In the genomic region with DNA sequence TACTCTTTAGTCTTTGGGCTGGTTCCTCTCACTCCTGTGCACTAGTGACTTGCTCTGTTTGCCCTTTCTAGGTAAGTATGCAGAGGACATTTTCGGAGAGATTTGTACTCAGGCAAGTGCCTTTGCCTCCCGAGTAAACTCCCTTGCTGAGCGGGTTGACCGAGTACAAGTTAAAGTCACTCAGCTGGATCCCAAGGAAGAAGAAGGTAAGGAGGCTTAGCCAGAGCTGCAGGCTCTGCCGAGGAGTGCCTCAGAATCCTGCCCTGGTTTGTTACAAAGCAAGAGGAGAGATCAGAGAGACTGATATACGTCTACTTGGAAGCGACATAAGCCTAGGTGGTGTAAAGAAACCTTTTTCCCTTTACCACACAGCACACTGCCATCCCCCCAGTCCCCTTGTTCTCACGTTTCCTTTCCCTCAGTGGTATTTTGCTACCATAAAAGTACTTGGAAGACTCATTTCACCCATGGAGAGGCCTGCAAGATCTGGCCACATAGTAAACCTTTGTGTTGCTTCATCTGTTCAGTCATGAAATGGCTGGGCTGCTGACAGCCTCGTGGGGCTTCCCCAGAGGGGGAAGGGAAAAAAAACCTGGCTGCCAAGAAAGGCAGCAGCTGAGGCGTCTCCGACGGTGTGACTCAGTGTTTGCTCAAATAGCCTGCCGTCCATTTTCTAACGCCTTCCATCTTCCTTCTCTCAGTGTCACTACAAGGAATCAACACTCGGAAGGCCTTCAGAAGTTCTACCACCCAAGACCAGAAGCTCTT, we compare ENCODE assay signal across 8 mouse cellular contexts. TPM values are rescaled to one million over a fixed set of nuclear protein-coding genes. Genes with fewer than 3 reads are reported as not detected.
DNase-seq lines count a peak whose midpoint lies in the region; ATAC-seq and TF ChIP-seq lines count a peak whose summit lies in the region.

No protein-coding gene starts in this region.

- H3K27me3 ChIP-seq in liver, adult 2 months (ENCODE audit: control insufficient read depth, insufficient read depth, low read length), result no peaks in the 10 kb centered on the region
- no peaks in the 10 kb centered on the region for H3K27me3 ChIP-seq in intestine, embryonic 16.5 days (replicated peaks; ENCODE audit: control insufficient read depth, insufficient read depth, low read length)

- H3K27ac ChIP-seq in liver, adult 2 months (replicated peaks; ENCODE audit: insufficient read depth, low read depth, low read length), result peak overlapping the region; percentile 25
- peak overlapping the region; percentile 87 for H3K27ac ChIP-seq in intestine, embryonic 16.5 days (ENCODE audit: low read length)

- H3K9ac ChIP-seq in liver, adult 2 months (ENCODE audit: low read depth, low read length), result no peak overlapping the region
- no peak overlapping the region for H3K9ac ChIP-seq in intestine, embryonic 16.5 days (ENCODE audit: low read depth, low read length)

- peak; percentile 81 for ATAC-seq in intestine, embryonic 16.5 days
- ATAC-seq in frontal cortex, adult (ENCODE audit: low TSS enrichment), result no peak

- no peak for TF ChIP-seq POLR2A in liver, adult 2 months (IDR thresholded peaks at IDR 0.05; ENCODE audit: extremely low read depth, insufficient read depth, low read length)

- no peak for TF ChIP-seq CTCF in liver, adult 2 months (IDR thresholded peaks at IDR 0.05; ENCODE audit: low read depth, low read length)

- H3K4me1 ChIP-seq in liver, adult 2 months (ENCODE audit: control insufficient read depth, insufficient read depth, low read length), result peaks cover 13% of the 10 kb centered on the region
- peaks cover 25% of the 10 kb centered on the region for H3K4me1 ChIP-seq in intestine, embryonic 16.5 days (ENCODE audit: control insufficient read depth, insufficient read depth, low read length)

- DNase-seq in liver, adult 2 months (ENCODE audit: extremely low read depth, low read depth, low spot score), result no peak
- DNase-seq in liver, result no peak
- peak; percentile 26 for DNase-seq in adrenal gland, postnatal 25 days
- peak; percentile 82 to 88 for DNase-seq in heart, adult 18-20 months
- peak; percentile 73 for DNase-seq in lung, postnatal 25 days (ENCODE audit: low spot score)
- DNase-seq in cerebellum, postnatal 36 days, result no peak

- 0 out of 2 replicates have a peak overlapping the region, but pooled peaks have one; percentile 11 for H3K4me2 ChIP-seq in intestine, embryonic 16.5 days (ENCODE audit: low read depth, low read length)

- peak overlapping the region; percentile 29; the same call in 1 of the 2 replicates for H3K4me3 ChIP-seq in liver, adult 2 months (ENCODE audit: insufficient read depth, low read depth, low read length)
- no peak overlapping the region for H3K4me3 ChIP-seq in intestine, embryonic 16.5 days (ENCODE audit: low read length)

- H3K36me3 ChIP-seq in liver, adult 2 months (ENCODE audit: control insufficient read depth, insufficient read depth, low read length), result peaks cover 22% of the 10 kb centered on the region
- peaks cover 16% of the 10 kb centered on the region for H3K36me3 ChIP-seq in intestine, embryonic 16.5 days (ENCODE audit: control insufficient read depth, insufficient read depth, low read length)

- H3K79me2 ChIP-seq in liver, adult 2 months (ENCODE audit: control insufficient read depth, insufficient read depth, low read length), result peaks cover 9% of the 10 kb centered on the region; the same call in 1 of the 2 replicates

- H3K9me3 ChIP-seq in intestine, embryonic 16.5 days (ENCODE audit: control insufficient read depth, low read length), result no peaks in the 10 kb centered on the region

- 30% methylated on average over 15 of the region's 15 CpGs for WGBS in liver, adult 2 months
- 20% methylated on average over 15 of the region's 15 CpGs for WGBS in intestine, embryonic 16.5 days

RNA-seq across cellular contexts. Expression of a gene that starts 26.8 kb away (rescaled TPM):
- total RNA-seq in liver, adult 2 months (2014; rRNA removed), result not detected in 2 replicates
- not detected in 2 replicates for polyA plus RNA-seq in liver, adult 2 months (2012; rRNA removed)
- 1.4 and 1.5 TPM in 2 replicates for total RNA-seq in adrenal gland, postnatal 25 days (2021)
- total RNA-seq in heart, adult 18-20 months (2021), result not detected
- polyA plus RNA-seq in intestine, embryonic 16.5 days (2015; fragmentation: Nextera tagmentation; extraction: Ambion mirVana), result 1.6 and 2.0 TPM in 2 replicates

RNA-seq across cellular contexts. Expression of a gene that starts 27.3 kb away (rescaled TPM):
- total RNA-seq in liver, adult 2 months (2014; rRNA removed), result not detected in 2 replicates
- polyA plus RNA-seq in liver, adult 2 months (2012; rRNA removed), result 0.07 TPM in 1 of 2 replicates, not detected in the other
- not detected in 2 replicates for total RNA-seq in adrenal gland, postnatal 25 days (2021)
- total RNA-seq in heart, adult 18-20 months (2021), result not detected
- 0.05 and 0.24 TPM in 2 replicates for polyA plus RNA-seq in intestine, embryonic 16.5 days (2015; fragmentation: Nextera tagmentation; extraction: Ambion mirVana)

RNA-seq across cellular contexts. Expression of a gene that starts 54.8 kb away (rescaled TPM):
- total RNA-seq in liver, adult 2 months (2014; rRNA removed), result 6.0 and 10.7 TPM in 2 replicates
- 12.3 and 17.0 TPM in 2 replicates for polyA plus RNA-seq in liver, adult 2 months (2012; rRNA removed)
- 107 and 137 TPM in 2 replicates for total RNA-seq in adrenal gland, postnatal 25 days (2021)
- total RNA-seq in heart, adult 18-20 months (2021), result 10 to 100 TPM; 77.8 to 88.8 TPM
- 76.9 and 81.9 TPM in 2 replicates for polyA plus RNA-seq in intestine, embryonic 16.5 days (2015; fragmentation: Nextera tagmentation; extraction: Ambion mirVana)

RNA-seq across cellular contexts. Expression of a gene that starts 55.5 kb away (rescaled TPM):
- 0.94 and 1.3 TPM in 2 replicates for total RNA-seq in liver, adult 2 months (2014; rRNA removed)
- polyA plus RNA-seq in liver, adult 2 months (2012; rRNA removed), result 0.76 and 0.80 TPM in 2 replicates
- 15.7 and 20.1 TPM in 2 replicates for total RNA-seq in adrenal gland, postnatal 25 days (2021)
- total RNA-seq in heart, adult 18-20 months (2021), result 10 to 100 TPM; 22.5 to 30.1 TPM
- 2.4 and 2.8 TPM in 2 replicates for polyA plus RNA-seq in intestine, embryonic 16.5 days (2015; fragmentation: Nextera tagmentation; extraction: Ambion mirVana)

Comparison
In these comparisons a context has a peak if more than half of its experiments do, and no peak if none do; other contexts are left out.
1. DNase-seq: peak in adrenal gland, postnatal 25 days (single experiment), heart, adult 18-20 months (2 of 2) and lung, postnatal 25 days (single experiment); none in liver, adult 2 months (single experiment), liver (single experiment) and cerebellum, postnatal 36 days (0 of 2).